Comparison of ENCODE assay signal across 8 mouse cellular contexts in the genomic region with DNA sequence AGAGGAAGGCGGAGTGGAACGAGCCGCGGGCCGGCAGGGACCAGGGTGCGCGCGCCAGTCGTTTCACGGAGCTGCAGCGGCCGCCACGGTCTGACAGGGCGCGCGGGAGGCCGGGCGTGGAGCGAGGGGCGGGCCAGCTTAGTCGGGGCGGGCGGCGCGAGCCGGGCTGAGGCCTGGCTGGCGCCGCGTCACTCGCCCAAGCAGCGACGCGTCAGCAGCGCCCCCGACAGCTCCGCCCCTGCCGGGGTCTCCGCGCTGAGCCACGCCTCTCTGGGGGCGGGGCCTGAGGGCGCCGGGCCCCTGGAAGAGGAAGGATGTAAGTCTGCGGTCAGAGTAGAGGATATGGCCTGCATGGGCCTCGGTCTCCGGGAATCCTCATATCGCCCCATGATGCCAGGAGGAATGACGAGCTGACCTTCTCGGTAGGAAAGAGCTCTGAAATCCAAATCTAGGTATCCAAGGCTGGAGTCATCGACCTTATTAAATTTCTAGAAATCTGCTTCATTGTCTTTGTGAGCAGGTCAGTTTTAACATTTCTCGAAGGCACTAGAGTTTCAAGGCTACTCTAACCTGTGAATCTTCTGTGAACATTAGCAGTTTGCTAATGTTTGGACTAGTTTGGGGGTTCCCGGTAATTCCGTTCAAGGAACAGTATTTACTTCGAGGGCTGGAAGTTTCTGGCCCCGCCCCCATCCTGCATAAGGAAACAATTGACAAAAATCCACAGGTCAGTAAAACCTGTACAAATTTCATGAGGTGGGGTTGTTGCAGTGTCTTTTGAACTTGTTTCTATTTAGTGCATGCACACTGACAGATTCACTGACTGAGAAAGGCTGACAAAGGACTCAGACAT. TPM values are rescaled to one million over a fixed set of nuclear protein-coding genes. Genes with fewer than 3 reads are reported as not detected.
A peak's percentile ranks its signal among the peaks of the same experiment; 100 is the strongest.
DNase-seq lines count a peak whose midpoint lies in the region; ATAC-seq lines count a peak whose summit lies in the region.

A gene (minus strand): TSS at position 228 of the 853 bp plus-strand sequence.

- H3K9me3 ChIP-seq in intestine, embryonic 14.5 days (ENCODE audit: control insufficient read depth, low read length): peaks cover 1% of the 10 kb centered on the region; the same call in 1 of the 2 replicates

- no peaks in the 10 kb centered on the region for H3K27me3 ChIP-seq in intestine, embryonic 14.5 days (replicated peaks; ENCODE audit: control insufficient read depth, insufficient read depth, low read length)

- H3K4me2 ChIP-seq in intestine, embryonic 14.5 days (ENCODE audit: low read length): peak within 1 kb of the TSS; percentile 94

- peak; percentile 98 for ATAC-seq in intestine, embryonic 14.5 days (replicated peaks; ENCODE audit: low FRiP score, low TSS enrichment, low read depth)

- peak within 1 kb of the TSS; percentile 82 for H3K4me3 ChIP-seq in intestine, embryonic 14.5 days (ENCODE audit: low read depth, low read length)

- no peaks in the 10 kb centered on the region for H3K36me3 ChIP-seq in intestine, embryonic 14.5 days (ENCODE audit: control insufficient read depth, insufficient read depth, low read length)

- peak within 1 kb of the TSS; percentile 82 for H3K27ac ChIP-seq in intestine, embryonic 14.5 days (ENCODE audit: low read depth)

- DNase-seq in adrenal gland, adult (ENCODE audit: inconsistent age in 2 of 2, low spot score in 1 of 2): peak; percentile 96 to 98
- peak; percentile 96 for DNase-seq in embryo, embryonic 10.5 days (ENCODE audit: low spot score)
- peak; percentile 96 for DNase-seq in gastrocnemius, postnatal 25 days
- DNase-seq in intestine, embryonic 14.5 days (ENCODE audit: low spot score): peak; percentile 95
- peak; percentile 83 to 91 for DNase-seq in left cerebral cortex, postnatal 14 days (ENCODE audit: low spot score in 2 of 2)
- DNase-seq in mesoderm, embryonic 11.5 days (ENCODE audit: low read depth, low spot score): peak; percentile 95
- peak; percentile 86 to 91 for DNase-seq in right cerebral cortex, postnatal 36 days (ENCODE audit: low spot score in 2 of 2)
- DNase-seq in yolk sac, embryonic 10.5 days (ENCODE audit: low spot score): peak; percentile 94

- WGBS in intestine, embryonic 14.5 days: 3% methylated on average over 45 of the region's 55 CpGs

- intact Hi-C loops in left cerebral cortex, postnatal 14 days (cut with DNase I): no loop called here

- peaks cover 2% of the 10 kb centered on the region; the same call in 1 of the 2 replicates for H3K4me1 ChIP-seq in intestine, embryonic 14.5 days (replicated peaks; ENCODE audit: control insufficient read depth, insufficient read depth, low read length)

- H3K9ac ChIP-seq in intestine, embryonic 14.5 days (ENCODE audit: low read length): peak within 1 kb of the TSS; percentile 72

RNA-seq across cellular contexts. Expression of the gene that starts here (rescaled TPM):
- 1 to 10 TPM; 1.9 to 2.3 TPM for total RNA-seq in gastrocnemius, postnatal 25 days (2021)
- 114 and 133 TPM in 2 replicates for polyA plus RNA-seq in intestine, embryonic 14.5 days (2014; fragmentation: Nextera tagmentation; extraction: Ambion mirVana)
- total RNA-seq in left cerebral cortex, postnatal 14 days (2021): 10 to 100 TPM; 12.8 to 14.0 TPM

Comparison
In these comparisons a context has a peak if more than half of its experiments do, and no peak if none do; other contexts are left out.
1. Peak in every context shown above with its lines: DNase-seq, ATAC-seq, H3K4me3 ChIP-seq and H3K27ac ChIP-seq.
2. RNA of the gene that starts here (total RNA-seq): 12.8 to 14.0 TPM in left cerebral cortex, postnatal 14 days; 1.9 to 2.3 TPM in gastrocnemius, postnatal 25 days; every median in the first group is over 4 times any median in the second.